Mouse (Mus musculus): ENCODE measurements around the gene Kcnj9. TPM values are rescaled to one million over a fixed set of nuclear protein-coding genes. Genes with fewer than 3 reads are reported as not detected.
A peak's percentile ranks its signal among the peaks of the same experiment; 100 is the strongest.

The Kcnj9 gene
- polyA plus RNA-seq, 1 experiment, result 0.01 TPM

- TF ChIP-seq MYOD1 (IDR thresholded peaks at IDR 0.05; ENCODE audit: control insufficient read depth in 1 of 3, insufficient read length in 2 of 3, low read depth in 2 of 3), result peak in 2 of 3 experiments; percentile 34 to 53
- TF ChIP-seq TCF3 (IDR thresholded peaks at IDR 0.05; ENCODE audit: insufficient read length, low read depth), result no peak
- Histone ChIP-seq H3K4me3 (no peak overlapping the region), H3K27me3 (ENCODE audit: control insufficient read depth, insufficient read depth, insufficient read length) (no peaks in the 10 kb centered on the region), H3K4me2 (ENCODE audit: low read depth) (peak overlapping the region; percentile 49), H3ac (ENCODE audit: control insufficient read depth, insufficient read length) (no peak overlapping the region), H3K79me2 (ENCODE audit: control insufficient read depth, insufficient read depth) (no peaks in the 10 kb centered on the region), H3K36me3 (ENCODE audit: control insufficient read depth, insufficient read depth) (no peaks in the 10 kb centered on the region)
These were observed 22.9 kb downstream of the Kcnj9 start for GRCm38 (mm10) chr1:172306196-172306595.

GRCm38 (mm10) chr1:172305635-172306034 is 23.5 kb downstream of the Kcnj9 start:
- H3K27me3 ChIP-seq (ENCODE audit: control insufficient read depth, insufficient read depth, insufficient read length), result no peaks in the 10 kb centered on the region
- no peak overlapping the region for H3ac ChIP-seq (ENCODE audit: control insufficient read depth, insufficient read length)
- peak overlapping the region; percentile 49 for H3K4me2 ChIP-seq (ENCODE audit: low read depth)
- H3K36me3 ChIP-seq (ENCODE audit: control insufficient read depth, insufficient read depth), result no peaks in the 10 kb centered on the region
- no peaks in the 10 kb centered on the region for H3K79me2 ChIP-seq (ENCODE audit: control insufficient read depth, insufficient read depth)
- TF ChIP-seq REST (IDR thresholded peaks at IDR 0.05; ENCODE audit: insufficient read depth, insufficient read length) (no peak), TCF12 (IDR thresholded peaks at IDR 0.05; ENCODE audit: insufficient read depth, poor library complexity, severe bottlenecking) (no peak), TCF3 (IDR thresholded peaks at IDR 0.05; ENCODE audit: insufficient read length, low read depth) (no peak), CEBPB (IDR thresholded peaks at IDR 0.05; ENCODE audit: insufficient read depth, poor library complexity, severe bottlenecking) (no peak), MYOD1 (IDR thresholded peaks at IDR 0.05; ENCODE audit: control insufficient read depth in 1 of 3, insufficient read length in 2 of 3, low read depth in 2 of 3) (no peak), POLR2AphosphoS2 (IDR thresholded peaks at IDR 0.05; ENCODE audit: insufficient read length, low read depth) (no peak), USF1 (IDR thresholded peaks at IDR 0.05; ENCODE audit: low read depth) (no peak), E2F4 (IDR thresholded peaks at IDR 0.05; ENCODE audit: insufficient read depth) (no peak), SRF (IDR thresholded peaks at IDR 0.05; ENCODE audit: control insufficient read depth, insufficient read length, low read depth) (no peak), MAX (IDR thresholded peaks at IDR 0.05; ENCODE audit: low read depth) (no peak), MYOG (IDR thresholded peaks at IDR 0.05; ENCODE audit: control insufficient read depth in 1 of 3, insufficient read depth in 1 of 3, insufficient read length in 2 of 3, low read depth in 2 of 3) (no peak), POLR2A (IDR thresholded peaks at IDR 0.05; ENCODE audit: insufficient read length, low read depth) (no peak)
- H3K4me3 ChIP-seq, result no peak overlapping the region

GRCm38 (mm10) chr1:172305153-172305552 is 24.0 kb downstream of the Kcnj9 start:
- Histone ChIP-seq H3K79me2 (ENCODE audit: control insufficient read depth, insufficient read depth) (no peaks in the 10 kb centered on the region), H3ac (ENCODE audit: control insufficient read depth, insufficient read length) (no peak overlapping the region), H3K4me2 (ENCODE audit: low read depth) (no peak overlapping the region), H3K36me3 (ENCODE audit: control insufficient read depth, insufficient read depth) (no peaks in the 10 kb centered on the region), H3K27me3 (ENCODE audit: control insufficient read depth, insufficient read depth, insufficient read length) (no peaks in the 10 kb centered on the region), H3K4me3 (no peak overlapping the region)
- TF ChIP-seq POLR2A (IDR thresholded peaks at IDR 0.05; ENCODE audit: insufficient read length, low read depth) (no peak), TCF3 (IDR thresholded peaks at IDR 0.05; ENCODE audit: insufficient read length, low read depth) (no peak), MAX (IDR thresholded peaks at IDR 0.05; ENCODE audit: low read depth) (no peak), MYOD1 (IDR thresholded peaks at IDR 0.05; ENCODE audit: control insufficient read depth in 1 of 3, insufficient read length in 2 of 3, low read depth in 2 of 3) (no peak), REST (IDR thresholded peaks at IDR 0.05; ENCODE audit: insufficient read depth, insufficient read length) (no peak), USF1 (IDR thresholded peaks at IDR 0.05; ENCODE audit: low read depth) (no peak), MYOG (IDR thresholded peaks at IDR 0.05; ENCODE audit: control insufficient read depth in 1 of 3, insufficient read depth in 1 of 3, insufficient read length in 2 of 3, low read depth in 2 of 3) (no peak), TCF12 (IDR thresholded peaks at IDR 0.05; ENCODE audit: insufficient read depth, poor library complexity, severe bottlenecking) (no peak), POLR2AphosphoS2 (IDR thresholded peaks at IDR 0.05; ENCODE audit: insufficient read length, low read depth) (no peak), SRF (IDR thresholded peaks at IDR 0.05; ENCODE audit: control insufficient read depth, insufficient read length, low read depth) (no peak), E2F4 (IDR thresholded peaks at IDR 0.05; ENCODE audit: insufficient read depth) (no peak), CEBPB (IDR thresholded peaks at IDR 0.05; ENCODE audit: insufficient read depth, poor library complexity, severe bottlenecking) (no peak)

- Histone ChIP-seq H3ac (ENCODE audit: control insufficient read depth, insufficient read length) (no peak overlapping the region), H3K36me3 (ENCODE audit: control insufficient read depth, insufficient read depth) (no peaks in the 10 kb centered on the region), H3K4me2 (ENCODE audit: low read depth) (no peak overlapping the region), H3K79me2 (ENCODE audit: control insufficient read depth, insufficient read depth) (no peaks in the 10 kb centered on the region), H3K27me3 (ENCODE audit: control insufficient read depth, insufficient read depth, insufficient read length) (no peaks in the 10 kb centered on the region), H3K4me3 (no peak overlapping the region)
- TF ChIP-seq REST (IDR thresholded peaks at IDR 0.05; ENCODE audit: insufficient read depth, insufficient read length) (no peak), POLR2AphosphoS2 (IDR thresholded peaks at IDR 0.05; ENCODE audit: insufficient read length, low read depth) (no peak), CEBPB (IDR thresholded peaks at IDR 0.05; ENCODE audit: insufficient read depth, poor library complexity, severe bottlenecking) (no peak), TCF12 (IDR thresholded peaks at IDR 0.05; ENCODE audit: insufficient read depth, poor library complexity, severe bottlenecking) (no peak), MYOG (IDR thresholded peaks at IDR 0.05; ENCODE audit: control insufficient read depth in 1 of 3, insufficient read depth in 1 of 3, insufficient read length in 2 of 3, low read depth in 2 of 3) (no peak), MAX (IDR thresholded peaks at IDR 0.05; ENCODE audit: low read depth) (no peak), TCF3 (IDR thresholded peaks at IDR 0.05; ENCODE audit: insufficient read length, low read depth) (no peak)
These were observed 24.7 kb downstream of the Kcnj9 start for GRCm38 (mm10) chr1:172304443-172304842.

- no peaks in the 10 kb centered on the region for H3K79me2 ChIP-seq (ENCODE audit: control insufficient read depth, insufficient read depth)
- H3K4me2 ChIP-seq (ENCODE audit: low read depth), result no peak overlapping the region
- TF ChIP-seq CEBPB (IDR thresholded peaks at IDR 0.05; ENCODE audit: insufficient read depth, poor library complexity, severe bottlenecking) (no peak), SRF (IDR thresholded peaks at IDR 0.05; ENCODE audit: control insufficient read depth, insufficient read length, low read depth) (no peak), POLR2AphosphoS2 (IDR thresholded peaks at IDR 0.05; ENCODE audit: insufficient read length, low read depth) (no peak)
- no peak overlapping the region for H3ac ChIP-seq (ENCODE audit: control insufficient read depth, insufficient read length)
- H3K27me3 ChIP-seq (ENCODE audit: control insufficient read depth, insufficient read depth, insufficient read length), result no peaks in the 10 kb centered on the region
- no peak overlapping the region for H3K4me3 ChIP-seq
- no peaks in the 10 kb centered on the region for H3K36me3 ChIP-seq (ENCODE audit: control insufficient read depth, insufficient read depth)
These were observed 26.3 kb downstream of the Kcnj9 start for GRCm38 (mm10) chr1:172302851-172303250.

All from myocyte (in vitro differentiated cells).